Mouse (Mus musculus) heart, embryonic 11.5 days (tissue): ENCODE data around the gene Pla1a. TPM values are rescaled to one million over a fixed set of nuclear protein-coding genes. Genes with fewer than 3 reads are reported as not detected.

ENCODE experiments used
- ATAC-seq: fragments of 200-750 bp; cut with Nextera tagmentation; replicated peaks from 2 replicates; pipeline ENCODE4 v1.8.0; 2017; ENCODE audit warnings: moderate library complexity; ENCODE audit not compliant: insufficient number of reproducible peaks, low FRiP score, low TSS enrichment
- H3K27ac ChIP-seq: fragments of 300-500 bp; sonication (generic); 2 replicates; pipeline ENCODE4 v1.5.1; 2014; ENCODE audit warnings: mild to moderate bottlenecking, low read depth, low read length
- H3K27me3 ChIP-seq: fragments of 300-500 bp; sonication (generic); 2 replicates; pipeline ENCODE4 v1.6.1; 2014; ENCODE audit warnings: mild to moderate bottlenecking, low read length, mixed read lengths; ENCODE audit not compliant: control insufficient read depth, insufficient read depth
- H3K36me3 ChIP-seq: fragments of 300-500 bp; sonication (generic); 2 replicates; pipeline ENCODE4 v1.6.1; 2014; ENCODE audit warnings: mild to moderate bottlenecking, low read length, moderate library complexity, mixed read lengths; ENCODE audit not compliant: control insufficient read depth, insufficient read depth
- H3K4me1 ChIP-seq: fragments of 300-500 bp; sonication (generic); 2 replicates; pipeline ENCODE4 v1.6.1; 2014; ENCODE audit warnings: low read length; ENCODE audit not compliant: control insufficient read depth, insufficient read depth
- H3K4me2 ChIP-seq: fragments of 300-500 bp; sonication (generic); 2 replicates; pipeline ENCODE4 v1.6.1; 2014; ENCODE audit warnings: mild to moderate bottlenecking, moderate library complexity
- H3K4me3 ChIP-seq: fragments of 300-500 bp; sonication (generic); 2 replicates; pipeline ENCODE4 v1.5.1; 2014; ENCODE audit warnings: low read depth, low read length
- H3K9ac ChIP-seq: fragments of 300-500 bp; sonication (generic); 2 replicates; pipeline ENCODE4 v1.6.1; 2014; ENCODE audit warnings: mild to moderate bottlenecking, low read depth, low read length, moderate library complexity
- H3K9me3 ChIP-seq: fragments of 300-500 bp; sonication (generic); replicated peaks from 2 replicates; pipeline ENCODE4 v1.6.1; 2016; ENCODE audit warnings: low read length; ENCODE audit not compliant: control insufficient read depth
- WGBS: fragments of 180-500 bp; shearing (Covaris S2); extraction: QIAGEN DNeasy Blood & Tissue Kit; methylation state at CpG from one replicate; pipeline ENCODE4 v1.1.7; 2014; ENCODE audit not compliant: insufficient replicate concordance; 5-methylcytosine and 5-hydroxymethylcytosine counted together
- polyA plus RNA-seq: library from polyadenylated mRNA; unstranded; fragments of >200 nt; fragmentation: Nextera tagmentation; extraction: Ambion mirVana; gene quantifications from 2 replicates; pipeline ENCODE4 v1.2.1, GENCODE M21; 2014

Pla1a gene
- polyA plus RNA-seq, 1 experiment from 2014 or later, result 0.43 TPM

GRCm38 (mm10) chr16:38431446-38432185 is 1.3 kb downstream of the Pla1a start:
- no peak for ATAC-seq
- WGBS, result 29% methylated on average over 13 of the region's 13 CpGs
- Histone ChIP-seq H3K9ac (no peak overlapping the region; the same call in 1 of the 2 replicates), H3K27me3 (no peaks in the 10 kb centered on the region), H3K27ac (0 out of 2 replicates have a peak overlapping the region, but pooled peaks have one; percentile 15), H3K9me3 (no peaks in the 10 kb centered on the region), H3K4me2 (no peak overlapping the region), H3K4me1 (peaks cover 7% of the 10 kb centered on the region), H3K4me3 (no peak overlapping the region), H3K36me3 (no peaks in the 10 kb centered on the region)

- H3K4me2 ChIP-seq, result no peak overlapping the region
- no peak overlapping the region for H3K27ac ChIP-seq
- H3K4me1 ChIP-seq, result no peaks in the 10 kb centered on the region
- H3K27me3 ChIP-seq, result no peaks in the 10 kb centered on the region
- no peak overlapping the region for H3K4me3 ChIP-seq
- no peaks in the 10 kb centered on the region for H3K36me3 ChIP-seq
- H3K9ac ChIP-seq, result no peak overlapping the region
- ATAC-seq, result no peak
- no peaks in the 10 kb centered on the region for H3K9me3 ChIP-seq
- WGBS, result 83% methylated on average over 1 of the region's 1 CpGs
These were observed 7.1 kb downstream of the Pla1a start for GRCm38 (mm10) chr16:38425799-38426198.

GRCm38 (mm10) chr16:38425374-38425773 is 7.6 kb downstream of the Pla1a start:
- Histone ChIP-seq H3K9ac (no peak overlapping the region), H3K4me2 (no peak overlapping the region), H3K36me3 (no peaks in the 10 kb centered on the region), H3K9me3 (no peaks in the 10 kb centered on the region), H3K4me3 (no peak overlapping the region), H3K27ac (no peak overlapping the region), H3K4me1 (no peaks in the 10 kb centered on the region), H3K27me3 (no peaks in the 10 kb centered on the region)
- WGBS, result 81% methylated on average over 2 of the region's 2 CpGs
- ATAC-seq, result no peak

GRCm38 (mm10) chr16:38414953-38415352 is 18.0 kb downstream of the Pla1a start:
- no peaks in the 10 kb centered on the region for H3K36me3 ChIP-seq
- no peak overlapping the region for H3K4me3 ChIP-seq
- H3K9me3 ChIP-seq, result no peaks in the 10 kb centered on the region
- no peak overlapping the region for H3K4me2 ChIP-seq
- H3K9ac ChIP-seq, result no peak overlapping the region
- ATAC-seq, result no peak
- H3K27me3 ChIP-seq, result no peaks in the 10 kb centered on the region
- H3K27ac ChIP-seq, result no peak overlapping the region
- H3K4me1 ChIP-seq, result no peaks in the 10 kb centered on the region
- WGBS, result 77% methylated on average over 7 of the region's 7 CpGs

GRCm38 (mm10) chr16:38408416-38408815 is 24.5 kb downstream of the Pla1a start:
- no peaks in the 10 kb centered on the region for H3K9me3 ChIP-seq
- H3K9ac ChIP-seq, result no peak overlapping the region
- H3K36me3 ChIP-seq, result no peaks in the 10 kb centered on the region
- H3K4me2 ChIP-seq, result no peak overlapping the region
- no peaks in the 10 kb centered on the region for H3K27me3 ChIP-seq
- no peak for ATAC-seq
- H3K27ac ChIP-seq, result no peak overlapping the region
- 95% methylated on average over 8 of the region's 8 CpGs for WGBS
- no peak overlapping the region for H3K4me3 ChIP-seq
- H3K4me1 ChIP-seq, result peaks cover 7% of the 10 kb centered on the region; the same call in 1 of the 2 replicates

GRCm38 (mm10) chr16:38407584-38407983 is 25.4 kb downstream of the Pla1a start:
- H3K36me3 ChIP-seq, result no peaks in the 10 kb centered on the region
- no peak for ATAC-seq
- no peaks in the 10 kb centered on the region for H3K27me3 ChIP-seq
- H3K4me1 ChIP-seq, result peaks cover 7% of the 10 kb centered on the region; the same call in 1 of the 2 replicates
- H3K4me3 ChIP-seq, result no peak overlapping the region
- no peaks in the 10 kb centered on the region for H3K9me3 ChIP-seq
- no peak overlapping the region for H3K4me2 ChIP-seq
- WGBS, result 32% methylated on average over 5 of the region's 5 CpGs
- H3K27ac ChIP-seq, result no peak overlapping the region
- no peak overlapping the region for H3K9ac ChIP-seq

GRCm38 (mm10) chr16:38406708-38407107 is 26.2 kb downstream of the Pla1a start:
- WGBS, result 72% methylated on average over 6 of the region's 6 CpGs
- H3K4me3 ChIP-seq, result no peak overlapping the region
- ATAC-seq, result no peak; the same call in 1 of the 2 replicates
- H3K27me3 ChIP-seq, result no peaks in the 10 kb centered on the region
- H3K9me3 ChIP-seq, result no peaks in the 10 kb centered on the region
- peaks cover 7% of the 10 kb centered on the region; the same call in 1 of the 2 replicates for H3K4me1 ChIP-seq
- no peak overlapping the region; the same call in 1 of the 2 replicates for H3K4me2 ChIP-seq
- H3K36me3 ChIP-seq, result no peaks in the 10 kb centered on the region
- no peak overlapping the region for H3K27ac ChIP-seq
- no peak overlapping the region for H3K9ac ChIP-seq

GRCm38 (mm10) chr16:38406293-38406692 is 26.7 kb downstream of the Pla1a start:
- H3K36me3 ChIP-seq, result no peaks in the 10 kb centered on the region
- H3K4me3 ChIP-seq, result no peak overlapping the region
- 46% methylated on average over 5 of the region's 5 CpGs for WGBS
- H3K9me3 ChIP-seq, result no peaks in the 10 kb centered on the region
- peak overlapping the region; percentile 16; the same call in 1 of the 2 replicates for H3K4me2 ChIP-seq
- peaks cover 7% of the 10 kb centered on the region; the same call in 1 of the 2 replicates for H3K4me1 ChIP-seq
- no peaks in the 10 kb centered on the region for H3K27me3 ChIP-seq
- H3K27ac ChIP-seq, result no peak overlapping the region
- ATAC-seq, result no peak
- no peak overlapping the region for H3K9ac ChIP-seq

GRCm38 (mm10) chr16:38403639-38404038 is 29.3 kb downstream of the Pla1a start:
- H3K36me3 ChIP-seq, result no peaks in the 10 kb centered on the region
- H3K4me2 ChIP-seq, result no peak overlapping the region
- H3K27ac ChIP-seq, result no peak overlapping the region
- H3K9ac ChIP-seq, result no peak overlapping the region
- no peak for ATAC-seq
- WGBS, result 75% methylated on average over 7 of the region's 7 CpGs
- no peaks in the 10 kb centered on the region for H3K27me3 ChIP-seq
- H3K4me3 ChIP-seq, result no peak overlapping the region
- H3K4me1 ChIP-seq, result peaks cover 16% of the 10 kb centered on the region
- H3K9me3 ChIP-seq, result no peaks in the 10 kb centered on the region
